10 mouse cellular contexts compared by ENCODE assay signal in the genomic region with DNA sequence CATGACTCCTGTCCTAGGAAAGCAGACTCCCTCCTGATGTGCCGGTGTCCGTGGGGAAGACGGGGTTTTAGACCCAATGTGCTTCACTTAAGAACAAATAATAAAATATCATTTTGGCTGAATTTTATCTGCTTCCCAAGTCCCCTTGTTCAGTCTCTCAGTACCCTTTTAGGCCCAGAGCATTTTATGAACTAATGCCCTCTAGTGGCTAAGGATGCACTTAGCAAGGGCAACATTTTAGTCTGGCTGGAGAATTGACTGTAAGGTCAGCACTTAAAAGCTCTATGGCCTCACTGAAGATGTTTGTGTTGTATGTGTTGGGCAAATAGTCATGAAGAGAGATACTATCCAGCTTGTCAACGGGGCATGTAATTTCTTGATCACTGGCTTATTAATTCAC.
A peak's percentile ranks its signal among the peaks of the same experiment; 100 is the strongest.
DNase-seq lines count a peak whose midpoint lies in the region; ATAC-seq lines count a peak whose summit lies in the region.
"Had no signal": no experiment of that assay in that cellular context is flagged by ENCODE, and none has a peak within 500 bp of the region (broad histone marks: within the 10 kb centered on the region; RNA-seq: fewer than 3 reads in every experiment).

No protein-coding gene starts in this region.

- H3K4me1 ChIP-seq in limb, embryonic 11.5 days (ENCODE audit: control insufficient read depth, insufficient read depth, low read length), result no peaks in the 10 kb centered on the region
- no peaks in the 10 kb centered on the region for H3K4me1 ChIP-seq in limb, embryonic 10.5 days
- H3K4me1 ChIP-seq: stomach, embryonic 15.5 days had no signal

- H3K9me3 ChIP-seq in limb, embryonic 11.5 days (ENCODE audit: control insufficient read depth, low read length), result no peaks in the 10 kb centered on the region
- no peaks in the 10 kb centered on the region for H3K9me3 ChIP-seq in limb, embryonic 10.5 days (replicated peaks)
- H3K9me3 ChIP-seq: stomach, embryonic 15.5 days had no signal

- no peaks in the 10 kb centered on the region for H3K36me3 ChIP-seq in limb, embryonic 11.5 days (ENCODE audit: control insufficient read depth, insufficient read depth, low read length)
- H3K36me3 ChIP-seq in limb, embryonic 10.5 days, result no peaks in the 10 kb centered on the region
- H3K36me3 ChIP-seq: stomach, embryonic 15.5 days had no signal

- no peaks in the 10 kb centered on the region for H3K27me3 ChIP-seq in limb, embryonic 11.5 days (ENCODE audit: control insufficient read depth, insufficient read depth, low read length)
- H3K27me3 ChIP-seq in limb, embryonic 10.5 days (ENCODE audit: low read depth, poor library complexity, severe bottlenecking), result no peaks in the 10 kb centered on the region
- H3K27me3 ChIP-seq: stomach, embryonic 15.5 days had no signal

- peak; percentile 56 to 71 for DNase-seq in cerebellum, postnatal 14 days
- DNase-seq in limb, embryonic 11.5 days (ENCODE audit: low spot score), result peak; percentile 24
- no peak for DNase-seq in limb, embryonic 10.5 days (ENCODE audit: low spot score)
- peak; percentile 6 for DNase-seq in naive thymus-derived CD4-positive, alpha-beta T cell, adult 2 months (ENCODE audit: low read depth)
- DNase-seq in right cerebral cortex, postnatal 4 days, result no peak
- DNase-seq in thymus, adult 18-20 months, result no peak

- no peak overlapping the region for H3K4me2 ChIP-seq in limb, embryonic 11.5 days (ENCODE audit: low read depth, severe bottlenecking)
- H3K4me2 ChIP-seq: stomach, embryonic 15.5 days had no signal

- no peak overlapping the region for H3K27ac ChIP-seq in limb, embryonic 11.5 days (replicated peaks; ENCODE audit: low read depth, low read length)
- H3K27ac ChIP-seq in limb, embryonic 10.5 days, result no peak overlapping the region
- H3K27ac ChIP-seq: stomach, embryonic 15.5 days had no signal

- 68% methylated on average over 4 of the region's 4 CpGs for WGBS in limb, embryonic 11.5 days
- whole genome bisulfite sequencing in limb, embryonic 10.5 days, result 68% methylated on average over 4 of the region's 4 CpGs

- no peak overlapping the region for H3K4me3 ChIP-seq in limb, embryonic 11.5 days (ENCODE audit: low read depth, low read length)
- H3K4me3 ChIP-seq in limb, embryonic 10.5 days, result no peak overlapping the region
- H3K4me3 ChIP-seq: erythroblast, embryonic 14.5 days; stomach, embryonic 15.5 days had no signal

- H3K9ac ChIP-seq in limb, embryonic 11.5 days (ENCODE audit: low read length), result no peak overlapping the region
- H3K9ac ChIP-seq: stomach, embryonic 15.5 days had no signal

- ATAC-seq in cerebellum, adult (ENCODE audit: insufficient number of reproducible peaks, low FRiP score, low TSS enrichment), result no peak
- ATAC-seq in limb, embryonic 11.5 days (ENCODE audit: insufficient number of reproducible peaks, low FRiP score, low TSS enrichment, low read depth), result no peak
- peak; percentile 50; the same call in 1 of the 2 replicates for ATAC-seq in common myeloid progenitor, adult 5-6 weeks (replicated peaks; ENCODE audit: low read depth, poor library complexity, severe bottlenecking)

Comparison
In these comparisons a context has a peak if more than half of its experiments do, and no peak if none do; other contexts are left out.
1. DNase-seq: peak in cerebellum, postnatal 14 days (2 of 2), limb, embryonic 11.5 days (single experiment) and naive thymus-derived CD4-positive, alpha-beta T cell, adult 2 months (single experiment); none in limb, embryonic 10.5 days (single experiment), right cerebral cortex, postnatal 4 days (single experiment) and thymus, adult 18-20 months (0 of 2).